Mouse (Mus musculus) gastrocnemius, postnatal 4 days (tissue): Measurements from ENCODE around the gene Btbd9. TPM values are rescaled to one million over a fixed set of nuclear protein-coding genes. Genes with fewer than 3 reads are reported as not detected.

ENCODE experiments used
- DNase-seq, 2 experiments: peaks; one replicate each; pipeline ENCODE4 v3.0.0; 2021 to 2022; ENCODE audit warnings: low spot score in 2 of 2, mixed read lengths in 2 of 2
- total RNA-seq, 2 experiments: library from RNA; stranded (reverse); gene quantifications; 2 replicates each; pipeline ENCODE4 v1.2.3; 2021

Btbd9 gene
- total RNA-seq, 2 experiments from 2014 or later: 24.1 to 32.6 TPM

DNA sequence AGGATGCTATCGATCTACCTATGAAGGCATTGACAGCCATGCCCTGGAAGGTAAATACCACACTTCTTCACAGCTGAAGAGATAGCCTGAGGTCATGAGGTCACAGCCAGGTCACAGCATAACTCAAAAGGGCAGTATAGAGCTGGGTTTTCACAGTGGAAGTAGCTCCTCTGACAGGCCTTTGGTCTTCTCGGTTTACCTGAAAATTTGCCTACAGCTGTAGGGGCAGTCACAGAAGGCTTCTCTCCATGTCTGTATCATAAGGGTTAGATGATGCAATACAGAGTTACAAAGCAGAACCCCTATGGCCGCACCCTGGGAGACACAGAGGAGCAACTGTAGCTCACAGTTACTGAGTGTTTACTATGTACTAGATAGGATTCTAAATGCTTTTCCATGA, 163.3 kb downstream of the Btbd9 start:
- no peak for DNase-seq

DNA sequence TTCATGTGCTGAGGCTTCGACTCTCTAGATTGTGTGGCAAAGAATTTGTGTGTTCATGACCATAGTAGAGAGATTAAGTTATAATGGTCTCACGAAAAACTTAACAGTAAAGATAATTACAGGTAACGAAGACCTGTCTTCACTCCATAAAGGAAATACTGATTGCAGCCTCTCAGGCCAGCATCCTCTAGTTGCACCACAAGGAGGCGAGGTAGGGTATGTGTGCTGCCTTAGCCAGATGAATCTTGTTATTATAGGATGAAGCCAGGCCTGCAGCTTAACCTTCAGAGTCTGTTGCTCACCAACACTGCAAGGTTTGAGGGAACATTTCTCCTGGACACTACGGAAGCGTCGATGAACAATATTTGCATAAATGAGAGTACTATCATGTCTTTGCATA, 170.3 kb downstream of the Btbd9 start:
- no peak for DNase-seq

- DNase-seq: no peak
These were observed 173.4 kb downstream of the Btbd9 start for GRCm38 (mm10) chr17:30402871-30403270.

- DNase-seq: no peak
These were observed 181.0 kb downstream of the Btbd9 start for GRCm38 (mm10) chr17:30395261-30395660.

- DNase-seq: no peak
These were observed 184.3 kb downstream of the Btbd9 start for GRCm38 (mm10) chr17:30392031-30392430.

DNA sequence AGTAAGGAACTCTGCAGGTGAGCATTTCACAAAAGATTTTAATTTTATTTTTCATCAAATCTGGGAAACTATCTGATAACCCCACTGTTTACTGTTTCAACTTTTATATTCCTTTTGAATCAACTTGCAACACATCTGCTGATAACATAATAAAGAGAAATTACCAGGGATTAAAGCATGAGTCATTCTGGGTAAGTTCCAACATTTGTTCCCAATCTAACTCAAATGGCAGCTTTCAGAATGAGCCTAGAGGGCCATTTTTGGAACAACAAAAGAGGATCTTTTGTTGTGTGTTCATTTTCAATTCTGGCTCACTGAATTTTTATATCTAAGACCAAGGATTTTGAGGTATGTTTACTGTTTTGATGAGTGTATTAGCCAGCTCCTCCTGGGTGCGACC, 185.1 kb downstream of the Btbd9 start:
- DNase-seq: no peak

DNA sequence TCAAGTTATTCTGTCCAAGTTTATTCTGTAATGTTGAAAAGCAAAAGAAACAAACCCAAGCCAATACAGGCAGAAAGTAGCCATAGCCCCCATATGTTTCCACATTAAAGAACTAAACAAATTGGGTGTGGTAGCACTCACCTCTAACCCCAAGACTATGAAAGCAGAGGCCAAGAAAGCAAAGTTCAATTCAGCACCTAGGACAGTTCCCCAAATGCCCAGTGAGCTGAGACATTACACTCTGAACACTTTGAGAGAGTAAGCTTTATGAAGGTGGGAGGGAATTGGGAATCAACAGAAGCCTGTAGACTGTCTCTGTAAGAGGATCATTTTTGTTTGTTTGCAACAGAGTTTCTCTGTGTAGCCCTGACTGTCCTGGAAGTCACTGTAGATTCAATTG, 186.6 kb downstream of the Btbd9 start:
- DNase-seq: no peak

- DNase-seq: no peak
These were observed 187.5 kb downstream of the Btbd9 start for GRCm38 (mm10) chr17:30388817-30389216.

GRCm38 (mm10) chr17:30388391-30388790, 187.9 kb downstream of the Btbd9 start:
- DNase-seq: no peak

DNA sequence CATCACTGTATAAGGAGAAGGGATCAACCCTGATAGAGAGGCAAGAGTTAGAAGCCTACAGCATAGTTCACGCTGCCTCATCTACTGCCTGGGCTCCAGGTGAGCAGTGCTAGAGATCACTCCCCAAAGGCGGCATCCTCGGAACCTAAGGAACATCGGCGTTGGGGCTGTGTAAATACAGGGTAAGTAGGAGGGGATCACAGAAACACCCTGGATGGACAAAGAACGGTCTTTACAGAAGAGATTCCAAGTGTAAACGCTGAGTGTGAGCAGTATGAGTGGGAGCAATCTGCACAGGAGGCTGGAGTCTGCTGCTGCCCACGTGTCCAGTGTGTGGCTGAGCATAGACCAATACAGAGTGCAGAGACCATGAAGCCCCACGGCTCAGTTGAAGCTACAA, 190.0 kb downstream of the Btbd9 start:
- no peak for DNase-seq

- DNase-seq: no peak
These were observed 192.6 kb downstream of the Btbd9 start for GRCm38 (mm10) chr17:30383649-30384048.

- DNase-seq: no peak
These were observed 197.9 kb downstream of the Btbd9 start for GRCm38 (mm10) chr17:30378221-30379010.

DNA sequence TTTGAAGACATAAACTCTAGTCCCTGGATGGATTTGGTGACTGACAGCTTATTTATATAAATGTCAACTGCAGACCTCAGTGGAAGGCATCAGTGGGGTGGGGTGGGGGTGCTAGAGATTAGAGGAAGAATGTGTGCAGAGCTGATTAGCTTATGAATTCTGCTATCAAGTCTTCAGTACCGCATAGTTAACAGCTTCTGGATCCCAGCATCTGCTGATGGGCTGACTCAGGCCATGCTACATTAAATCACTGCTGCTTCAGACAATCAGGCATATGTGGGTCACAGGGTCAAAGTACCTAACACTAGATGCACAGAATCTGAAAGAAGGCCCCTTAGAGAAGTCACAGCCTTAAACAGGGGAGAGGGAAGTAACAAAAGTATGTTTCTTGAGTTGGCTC, 198.5 kb downstream of the Btbd9 start:
- DNase-seq: no peak

GRCm38 (mm10) chr17:30375107-30375506, 201.2 kb downstream of the Btbd9 start:
- DNase-seq: no peak

DNA sequence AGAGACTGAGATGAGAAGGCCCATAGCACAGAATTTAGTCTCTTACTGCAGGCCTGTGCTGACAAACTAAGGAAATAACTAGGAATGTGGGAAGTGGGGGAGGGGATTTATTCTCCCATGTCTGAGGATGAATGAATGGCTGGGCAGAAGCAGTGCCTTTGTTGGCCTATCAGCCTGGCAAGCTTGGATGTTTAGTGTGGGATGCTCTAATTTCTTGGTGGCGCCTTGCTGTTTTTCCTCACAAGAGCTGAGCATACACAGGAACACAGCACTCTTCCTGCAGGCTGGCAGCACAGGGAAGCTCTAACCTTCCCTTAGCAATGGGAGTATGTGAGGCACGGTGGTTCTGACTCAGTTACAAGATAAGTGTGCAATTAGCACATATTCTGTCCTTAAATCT, 207.7 kb downstream of the Btbd9 start:
- no peak for DNase-seq

DNA sequence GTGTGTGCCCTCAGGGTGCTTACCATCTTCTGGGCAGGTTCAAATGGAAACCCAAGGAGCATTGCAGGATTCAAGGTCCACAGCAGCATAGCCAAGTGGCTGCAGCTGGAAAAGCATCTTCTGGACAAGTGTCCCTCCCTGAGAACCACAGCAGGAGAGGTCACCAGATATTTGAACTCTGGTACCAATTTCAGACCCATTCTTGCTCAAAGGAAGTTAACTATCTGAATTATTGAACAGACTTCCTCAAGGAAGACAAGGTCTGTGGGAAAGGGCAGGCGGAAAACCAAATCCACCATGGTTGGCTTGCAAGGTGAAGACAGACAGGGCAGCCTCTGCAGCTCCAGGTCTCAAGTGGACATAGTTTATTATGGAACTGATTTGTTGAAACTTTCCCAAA, 211.6 kb downstream of the Btbd9 start:
- no peak for DNase-seq

DNA sequence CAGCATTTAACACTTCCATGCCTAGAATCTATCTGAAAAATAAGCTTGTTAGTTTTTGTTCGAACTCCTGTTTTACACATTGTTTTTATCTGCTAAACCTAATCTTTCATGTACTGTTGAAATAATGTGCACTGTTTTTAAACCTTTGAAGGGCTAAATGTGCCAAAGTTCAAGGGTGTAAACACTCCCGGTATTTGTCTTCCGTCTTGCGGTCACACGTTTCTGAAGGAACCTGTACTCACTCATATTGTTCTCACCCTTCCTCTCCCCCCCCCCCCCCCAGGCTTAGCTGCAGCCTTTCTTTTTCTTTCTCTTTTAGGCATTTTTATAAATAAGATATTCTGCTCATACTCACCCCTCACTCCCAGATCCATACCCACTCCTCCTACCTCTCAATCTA, 212.9 kb downstream of the Btbd9 start:
- DNase-seq: no peak

GRCm38 (mm10) chr17:30360654-30361053, 215.6 kb downstream of the Btbd9 start:
- no peak for DNase-seq

DNA sequence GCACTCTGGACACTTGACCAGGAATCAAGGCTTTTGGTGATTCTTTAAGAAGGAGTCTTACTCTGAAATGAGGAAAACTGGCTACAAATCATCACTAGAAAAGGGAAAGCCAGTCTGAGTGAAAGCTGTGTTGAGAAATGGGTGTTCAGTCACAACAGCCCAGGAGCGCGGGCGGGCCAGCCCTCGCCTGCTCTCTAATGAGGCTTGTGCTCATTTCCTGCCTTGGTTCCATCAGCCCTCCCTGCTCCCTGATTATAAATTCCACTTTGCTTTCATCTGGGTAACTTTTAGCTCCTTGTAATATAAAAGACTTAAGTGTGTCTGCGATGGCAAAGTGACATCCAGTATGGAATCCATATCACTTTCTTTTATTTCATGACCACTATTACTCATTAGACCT, 216.9 kb downstream of the Btbd9 start:
- DNase-seq: no peak

DNA sequence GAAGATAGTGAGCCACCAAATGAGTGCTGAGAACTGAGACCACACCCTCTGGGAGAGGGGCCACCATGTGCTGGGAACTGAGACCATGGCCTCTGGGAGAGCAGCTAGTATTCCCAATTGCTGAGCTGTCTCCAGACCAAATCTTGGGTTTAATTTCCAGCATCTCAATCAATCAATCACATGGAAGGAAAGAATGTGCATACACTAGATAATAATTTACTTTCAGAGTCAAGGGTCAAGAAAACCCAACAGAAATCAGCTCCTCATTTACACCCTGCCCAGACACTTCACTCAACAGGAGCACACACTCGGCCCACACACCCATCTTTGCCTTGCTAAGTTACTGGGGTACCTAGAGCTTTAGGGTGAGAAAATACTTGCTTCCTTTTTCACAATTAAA, 220.9 kb downstream of the Btbd9 start:
- no peak for DNase-seq

- DNase-seq: no peak
These were observed 221.9 kb downstream of the Btbd9 start for GRCm38 (mm10) chr17:30354381-30354780.

DNA sequence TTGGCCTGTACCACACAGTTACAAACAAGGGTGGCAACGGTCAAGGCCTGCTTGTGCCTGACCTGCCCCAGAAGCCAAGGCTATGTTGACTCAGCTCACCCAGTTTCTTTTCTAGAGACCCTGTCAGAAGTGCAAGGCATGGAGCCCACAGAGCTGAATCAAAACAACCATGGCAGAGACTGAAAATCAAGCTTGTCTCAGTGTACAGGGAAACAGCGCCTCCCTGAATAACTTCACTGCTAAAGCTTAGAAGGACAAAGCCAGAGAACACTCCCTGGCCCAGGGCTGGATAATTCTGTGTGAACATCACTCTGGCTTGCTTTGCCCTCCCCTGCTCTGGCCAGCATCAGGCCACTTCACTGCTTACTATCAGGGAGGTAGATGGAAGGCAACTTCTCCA, 228.3 kb downstream of the Btbd9 start:
- DNase-seq: no peak

GRCm38 (mm10) chr17:30347101-30347613, 229.1 kb downstream of the Btbd9 start:
- DNase-seq: no peak
